Mouse (Mus musculus): ENCODE measurements around the gene Mus81.
A peak's percentile ranks its signal among the peaks of the same experiment; 100 is the strongest.

Gene Mus81

DNA sequence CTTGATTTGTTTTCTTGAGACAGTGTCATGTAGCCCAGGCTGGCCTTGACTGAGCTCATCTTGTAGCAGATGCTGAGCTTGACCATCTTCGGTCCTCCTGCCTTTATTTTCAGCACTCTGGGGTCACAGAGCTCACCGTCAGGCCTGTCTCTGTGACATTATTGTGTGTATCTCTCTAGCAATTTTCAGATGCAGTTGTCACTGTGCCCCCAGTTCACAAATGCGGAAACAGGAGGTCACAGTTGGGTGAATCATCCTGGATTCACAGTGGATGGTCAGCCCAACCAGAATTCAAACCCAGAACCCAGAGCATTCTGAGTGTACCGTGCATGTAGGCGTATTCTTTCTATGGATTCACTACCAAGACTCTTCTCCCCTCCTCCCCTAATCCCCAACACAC, 42.5 kb downstream of the Mus81 start:
- DNase-seq (ENCODE audit: low read depth, low spot score): no peak

DNA sequence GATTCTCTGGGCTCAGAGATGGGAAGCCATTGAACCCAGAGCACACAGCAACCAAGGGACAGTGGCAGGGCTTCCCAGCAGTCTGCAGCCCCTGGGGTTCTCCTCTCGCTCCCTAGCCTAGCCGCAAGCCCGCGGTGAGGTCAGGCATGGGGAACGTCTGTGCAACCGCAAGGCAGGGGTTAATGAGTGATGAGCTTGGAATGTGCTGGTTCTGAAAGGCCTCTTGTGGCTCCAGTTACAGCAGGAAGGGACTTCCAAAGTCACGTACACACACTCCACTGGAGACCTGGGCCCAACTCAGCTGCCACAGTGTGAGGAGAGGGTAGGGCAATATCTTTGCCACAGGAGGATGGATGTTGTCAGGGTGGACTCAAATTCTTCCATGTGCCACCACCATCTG, 43.2 kb downstream of the Mus81 start:
- peak; percentile 20 for DNase-seq (ENCODE audit: low read depth, low spot score)

DNA sequence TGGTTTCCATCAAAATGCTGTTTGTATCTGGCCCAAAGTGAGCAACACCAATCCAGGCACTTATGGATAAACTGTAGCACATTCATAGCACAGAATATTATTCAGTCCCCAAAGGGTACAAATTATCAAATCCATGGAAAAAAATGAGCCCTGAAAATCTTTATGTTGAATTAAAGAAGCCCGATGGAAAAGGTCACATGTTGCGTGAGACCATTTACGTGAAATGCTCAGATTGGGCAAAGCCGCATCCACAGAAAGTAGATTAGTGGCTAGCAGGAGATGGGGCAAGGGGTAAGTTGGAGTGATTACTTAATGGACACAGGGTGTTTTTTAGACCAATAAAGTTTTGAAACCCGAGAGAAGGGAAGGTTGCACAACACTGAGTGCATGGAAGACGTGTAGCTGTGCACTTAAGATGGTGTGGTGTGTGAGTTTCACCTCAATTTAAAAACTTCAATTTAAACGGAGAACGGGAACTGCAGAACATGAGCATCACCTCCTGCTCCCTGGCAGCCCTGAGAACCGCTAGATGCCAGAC, 43.8 kb downstream of the Mus81 start:
- DNase-seq (ENCODE audit: low read depth, low spot score): no peak

DNA sequence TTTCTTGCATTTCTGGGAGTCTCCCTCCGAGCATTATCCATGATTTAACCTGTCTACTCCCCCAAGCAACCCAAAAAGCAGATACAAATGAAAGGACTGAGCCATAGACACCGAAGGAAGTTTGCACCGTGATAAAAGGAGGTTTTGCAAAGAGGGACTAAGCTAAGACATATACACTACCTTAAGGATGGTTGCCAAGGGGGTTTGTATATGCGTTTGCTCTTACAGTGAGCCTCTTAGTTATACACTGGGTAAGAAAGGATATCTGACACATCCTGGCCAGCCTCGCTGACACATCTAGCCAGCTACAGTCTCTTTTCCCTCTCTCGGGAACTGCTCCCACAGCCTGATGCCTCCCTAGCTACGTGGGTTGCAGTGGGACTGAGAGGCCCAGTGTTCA, 54.3 kb downstream of the Mus81 start:
- DNase-seq (ENCODE audit: low read depth, low spot score): no peak

DNA sequence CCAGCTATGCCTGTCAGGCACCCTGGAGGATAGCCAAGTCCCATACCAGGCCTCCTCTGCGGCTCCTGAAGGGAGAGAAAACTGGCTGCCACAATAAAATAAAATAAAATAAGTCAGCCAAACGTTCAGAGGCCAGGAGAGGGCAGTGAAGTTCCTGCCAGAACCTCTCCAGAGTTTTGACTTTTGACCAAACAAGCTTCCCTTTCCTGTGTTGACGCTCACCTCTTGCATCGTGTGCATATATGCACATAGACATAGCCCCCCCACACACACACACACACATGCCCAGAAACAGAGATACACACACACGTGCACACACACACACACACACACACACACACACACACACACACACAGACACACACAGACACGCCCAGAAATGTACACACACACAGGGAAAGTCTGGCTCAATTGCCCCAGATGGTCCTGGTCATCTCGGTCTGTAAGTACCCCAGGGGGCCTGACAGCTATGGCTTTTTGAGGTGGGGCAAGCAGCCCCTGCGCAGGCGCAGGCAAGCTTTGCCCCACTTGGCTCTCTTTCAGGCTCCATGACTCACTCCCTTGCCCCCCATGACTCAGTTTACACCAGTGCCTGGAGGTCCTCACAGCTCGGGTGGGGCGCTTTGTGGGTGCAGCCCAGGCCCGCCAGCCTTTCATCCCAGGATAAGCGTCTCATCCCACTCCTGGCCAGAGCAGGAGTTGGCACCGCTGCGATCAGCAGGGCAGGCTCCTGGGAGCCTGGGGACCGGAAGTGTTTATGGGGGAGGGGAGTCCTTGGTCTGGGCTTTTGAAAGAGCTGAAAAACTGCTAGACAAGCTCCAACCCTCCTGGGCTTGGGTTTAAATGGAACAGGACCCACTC, 55.0 kb downstream of the Mus81 start:
- peak; percentile 53 for DNase-seq (ENCODE audit: low read depth, low spot score)

Data from ZHBTc4 (cell line).